Mouse (Mus musculus) embryo, embryonic 10.5 days (tissue): Measurements from ENCODE around the gene Serpinb6d.

ENCODE experiments used
- DNase-seq: peaks from one replicate; pipeline ENCODE4 v3.0.0-alpha.2; 2015; ENCODE audit warnings: low spot score

Serpinb6d gene

DNA sequence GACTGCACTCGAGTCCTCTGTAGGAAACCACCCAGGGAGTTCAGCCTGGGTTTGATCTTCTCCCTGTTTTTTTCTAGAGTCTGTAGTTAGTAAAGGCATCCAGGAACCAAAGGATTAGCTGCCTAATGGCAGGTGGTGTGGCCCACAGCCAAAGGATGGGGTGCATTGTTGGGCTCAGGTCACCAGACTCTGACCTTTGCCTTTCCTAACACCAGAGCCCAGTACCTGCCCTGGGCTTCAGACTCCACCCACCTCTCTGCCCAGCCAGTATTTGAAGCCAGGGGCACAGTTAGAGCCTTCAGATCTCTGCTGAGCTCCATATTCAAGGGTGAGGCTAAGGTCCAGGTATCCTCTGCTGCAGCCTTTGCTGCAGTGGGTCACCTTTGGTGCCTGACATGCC is at the start of gene Serpinb6d:
Gene Serpinb6d, plus strand, starts transcription at position 301 of the 400 bp plus-strand sequence.
- DNase-seq: no peak

DNA sequence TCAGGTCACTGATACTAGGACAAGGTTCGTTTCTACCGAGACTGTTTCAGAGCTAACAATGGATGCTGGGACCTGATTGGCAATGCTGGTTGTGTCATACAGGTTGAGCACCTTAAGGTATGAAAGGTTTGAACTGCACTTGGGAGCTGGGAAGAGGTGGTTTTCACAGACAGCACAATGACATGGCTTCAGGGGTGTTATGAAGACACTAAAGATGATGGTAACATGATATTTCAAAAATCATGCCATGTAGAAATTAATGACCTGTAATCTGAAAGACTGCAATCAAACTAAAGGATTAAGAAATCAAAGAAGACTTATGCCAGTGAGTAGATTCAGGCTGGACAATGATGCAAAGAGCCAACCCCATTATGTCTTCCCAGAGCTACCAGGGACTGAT is 38.3 kb upstream of the Serpinb6d start:
- DNase-seq: no peak

DNA sequence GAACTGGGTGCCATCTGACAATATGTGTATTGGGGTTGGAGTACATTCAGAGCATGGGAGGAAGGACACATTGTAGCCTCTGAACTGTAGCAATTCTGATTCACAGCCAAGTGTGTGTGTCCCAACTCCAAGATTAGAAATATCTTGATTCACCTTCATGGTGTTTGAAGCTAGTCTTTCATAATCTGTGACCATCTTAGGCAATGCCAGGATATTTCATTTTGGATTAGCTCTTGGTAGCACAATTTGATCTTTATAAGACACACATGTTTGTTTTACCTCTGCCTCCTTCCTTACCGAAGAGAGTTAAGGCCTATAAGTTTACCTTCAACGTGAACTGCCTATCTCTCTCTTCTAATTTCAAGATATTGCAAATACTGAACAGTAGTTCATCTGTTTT is 18.7 kb upstream of the Serpinb6d start:
- DNase-seq: no peak

DNA sequence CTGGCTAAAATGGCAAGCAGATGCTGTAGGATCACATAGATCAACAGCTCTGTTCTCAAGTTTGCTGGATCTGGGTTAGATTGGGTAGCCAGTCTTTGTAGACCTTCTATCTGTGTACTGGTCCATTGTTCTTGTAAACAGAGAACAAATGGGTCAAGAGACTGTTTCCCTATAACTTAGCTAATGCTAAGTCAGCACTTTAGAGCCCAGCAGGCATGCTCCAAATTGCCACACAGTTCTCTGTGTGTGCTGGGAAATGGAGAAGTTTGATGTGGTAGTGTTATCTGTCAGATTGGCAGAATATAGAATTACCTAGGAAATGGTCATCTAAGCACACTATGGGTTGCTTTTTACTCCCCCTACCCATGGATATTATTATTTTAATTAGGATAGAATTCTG is 1.3 kb downstream of the Serpinb6d start:
- no peak for DNase-seq

DNA sequence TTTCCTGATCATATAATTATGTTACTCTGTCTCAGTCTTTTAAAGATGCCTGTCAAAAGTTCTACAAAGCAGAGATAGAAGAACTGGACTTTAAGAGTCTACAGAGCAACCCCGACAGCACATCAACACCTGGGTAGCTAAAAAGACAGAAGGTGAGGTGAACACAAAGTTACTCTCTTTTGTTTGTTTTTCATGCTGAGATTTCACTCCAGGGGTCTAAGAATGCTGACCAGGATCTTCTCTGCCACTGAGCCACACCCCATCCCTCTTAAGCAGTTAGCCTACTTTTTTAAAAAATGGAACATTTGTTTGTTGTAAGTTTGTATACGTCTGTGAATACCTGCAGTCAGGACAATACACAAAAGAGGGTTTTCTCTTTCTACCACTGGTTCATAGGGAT is 59.1 kb downstream of the Serpinb6d start:
- DNase-seq: no peak
